Mouse (Mus musculus): Measurements from ENCODE around the gene Zfp112.

DNA sequence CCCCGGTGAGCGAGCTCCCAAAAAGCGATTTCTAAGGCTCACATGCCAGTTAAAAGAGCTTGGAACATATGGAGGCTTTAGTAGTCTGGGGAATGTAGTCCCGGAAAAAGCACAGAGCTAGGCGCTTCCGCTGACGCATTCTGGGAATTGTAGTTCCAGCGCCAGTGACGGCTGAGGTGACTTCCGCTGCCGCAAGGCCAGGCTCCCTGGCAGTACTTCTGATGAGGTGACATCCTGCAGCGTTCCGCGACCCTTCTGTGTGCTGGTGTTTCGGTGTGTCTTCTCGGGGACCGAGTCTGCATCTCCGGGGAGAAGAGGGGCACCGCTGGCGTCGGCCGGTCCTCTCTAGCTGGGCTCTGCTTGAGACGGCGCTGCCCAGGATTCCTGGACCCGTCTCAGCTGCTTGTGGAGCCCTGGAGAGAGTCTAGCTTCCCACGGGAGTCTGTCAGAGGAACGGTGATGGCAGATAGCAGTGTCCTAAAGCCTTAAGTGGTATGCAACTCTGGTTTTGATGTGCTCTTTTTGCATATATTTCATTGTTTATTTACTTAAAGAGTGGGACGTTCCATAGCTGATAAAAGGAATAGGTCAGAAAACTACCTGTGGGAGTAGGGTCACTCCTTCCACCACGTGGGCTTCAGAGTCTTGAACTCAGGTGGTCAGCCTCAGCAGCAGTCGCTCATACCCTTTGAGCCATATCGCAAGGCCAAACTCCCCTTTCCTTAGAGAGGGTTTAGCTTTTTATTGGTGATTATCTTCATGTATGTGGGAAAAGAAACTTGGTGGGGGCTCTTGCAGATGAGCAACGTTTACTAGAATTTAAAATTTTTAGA lies 22.1 kb downstream of the Zfp112 start, which contains the start of gene Zfp235:
- TF ChIP-seq EP300 (IDR thresholded peaks at IDR 0.05; ENCODE audit: low read depth) (no peak), CTCF (IDR thresholded peaks at IDR 0.05; ENCODE audit: low read depth) (no peak)

Measured in heart, postnatal 0 days (tissue).